Mouse (Mus musculus): ENCODE measurements at regions not wholly inside any gene's neighbourhood (a gene's known extent, or its start where the extent isn't known, plus 50 kb on each side); places are given as distances from the start of the nearest gene placed in this dataset.

DNA sequence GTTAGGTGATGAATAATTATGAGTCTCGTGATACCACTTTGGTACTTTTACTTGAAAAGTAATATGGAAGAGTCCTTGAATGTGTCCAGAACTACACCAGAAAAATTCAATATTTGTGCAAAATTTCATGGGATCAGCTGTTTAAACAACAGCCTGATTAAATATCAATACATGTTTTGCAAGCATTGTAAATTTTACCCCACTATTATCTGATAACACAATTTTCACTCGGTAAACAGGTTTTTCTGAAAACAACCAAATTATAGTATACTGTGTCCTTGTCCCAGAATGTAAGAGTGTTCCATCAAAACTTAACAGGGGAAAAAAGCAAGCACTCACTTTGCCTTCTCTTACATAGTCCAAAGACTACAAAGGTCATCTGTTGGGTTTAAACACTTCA, 343.1 kb upstream of the Fign start:
- no peak for DNase-seq

DNA sequence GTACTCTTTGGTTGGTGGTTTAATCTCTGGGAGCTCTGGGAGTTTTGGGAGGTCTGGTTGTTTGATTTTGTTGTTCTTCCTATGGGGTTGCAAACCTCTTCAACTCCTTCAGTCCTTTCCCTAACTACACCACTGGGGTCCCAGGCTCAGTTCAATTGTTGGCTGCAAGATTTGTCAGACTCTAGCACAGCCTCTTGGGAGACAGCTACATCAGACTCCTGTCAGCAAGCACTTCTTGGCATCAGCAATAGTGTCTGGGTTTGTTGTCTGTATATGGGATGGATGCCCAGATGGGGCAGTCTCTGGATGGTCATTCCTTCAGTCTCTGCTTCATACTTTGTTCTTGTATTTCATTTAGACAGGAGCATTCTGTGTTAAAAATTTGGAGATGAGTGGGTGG, 319.3 kb upstream of the Fign start:
- DNase-seq: peak; percentile 82

- DNase-seq: no peak
These were observed 316.0 kb upstream of the Fign start for GRCm38 (mm10) chr2:64413846-64414245.

DNA sequence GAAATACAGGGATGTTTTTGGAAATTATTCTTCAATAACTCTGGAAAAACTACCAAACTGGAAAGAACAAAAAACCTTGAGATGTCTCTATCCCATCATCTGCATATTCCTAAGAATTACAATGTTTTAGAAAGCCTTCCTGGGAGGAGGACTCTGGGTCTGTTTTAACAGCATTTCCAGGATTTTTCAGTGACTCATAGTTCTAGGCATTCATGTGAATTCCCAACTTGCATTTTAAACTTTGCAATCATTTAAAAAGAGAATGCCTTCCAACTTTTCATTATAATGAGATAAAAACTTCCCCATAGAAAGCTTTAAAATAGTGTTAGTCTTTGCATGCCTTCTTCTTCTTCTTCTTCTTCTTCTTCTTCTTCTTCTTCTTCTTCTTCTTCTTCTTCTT, 315.4 kb upstream of the Fign start:
- DNase-seq: no peak

- no peak for DNase-seq
These were observed 298.1 kb upstream of the Fign start for GRCm38 (mm10) chr2:64395946-64396345.

DNA sequence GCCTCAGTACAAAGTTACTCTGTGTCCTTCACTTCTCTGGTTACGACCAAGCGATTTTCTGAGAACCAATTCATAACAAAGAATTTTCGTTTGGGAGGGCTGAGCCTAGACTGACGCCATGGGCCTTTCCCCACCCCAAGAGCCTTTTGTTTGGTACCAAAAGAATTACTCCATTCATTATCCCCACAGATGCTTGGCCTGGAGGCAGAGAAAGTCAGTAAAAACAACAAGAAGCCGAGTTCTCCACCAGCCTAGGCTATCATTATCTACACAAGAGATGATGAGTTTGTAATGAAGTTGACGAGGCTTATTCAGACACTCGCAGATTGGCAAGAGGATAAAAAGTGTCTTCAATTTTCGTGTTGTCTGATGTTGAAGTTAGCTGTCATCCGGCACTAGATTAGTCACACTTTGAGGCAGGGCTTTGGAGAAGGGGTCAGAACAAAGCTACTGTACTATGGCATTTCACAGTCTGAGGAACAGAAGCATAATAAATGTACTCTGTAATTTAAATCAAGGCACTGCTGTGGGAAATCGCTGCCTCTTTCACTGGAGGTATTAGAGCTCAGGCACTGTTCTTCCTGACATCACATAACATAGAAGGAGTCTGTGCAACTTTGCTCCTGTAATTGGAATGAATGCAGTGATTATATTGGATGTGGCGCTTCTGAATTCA, 296.9 kb upstream of the Fign start:
- DNase-seq: no peak

DNA sequence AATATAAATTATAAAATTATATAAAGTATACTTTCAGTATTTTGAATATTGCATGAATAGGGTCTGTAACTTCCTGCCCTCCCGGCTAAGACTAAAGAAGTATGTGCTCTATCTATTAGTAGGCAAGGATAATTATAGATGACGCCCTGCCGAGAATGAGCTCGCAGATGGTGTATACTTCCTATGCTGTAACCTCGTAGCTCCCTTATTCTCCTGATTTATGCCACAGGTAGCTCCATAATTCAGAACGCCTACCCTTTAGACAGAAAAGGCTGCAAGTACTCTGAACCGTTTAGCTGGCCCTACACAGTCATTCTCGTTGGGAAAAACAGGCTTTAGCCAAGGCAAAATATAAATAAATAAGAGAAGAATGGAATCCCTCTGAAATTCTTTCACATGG, 296.4 kb upstream of the Fign start:
- no peak for DNase-seq

DNA sequence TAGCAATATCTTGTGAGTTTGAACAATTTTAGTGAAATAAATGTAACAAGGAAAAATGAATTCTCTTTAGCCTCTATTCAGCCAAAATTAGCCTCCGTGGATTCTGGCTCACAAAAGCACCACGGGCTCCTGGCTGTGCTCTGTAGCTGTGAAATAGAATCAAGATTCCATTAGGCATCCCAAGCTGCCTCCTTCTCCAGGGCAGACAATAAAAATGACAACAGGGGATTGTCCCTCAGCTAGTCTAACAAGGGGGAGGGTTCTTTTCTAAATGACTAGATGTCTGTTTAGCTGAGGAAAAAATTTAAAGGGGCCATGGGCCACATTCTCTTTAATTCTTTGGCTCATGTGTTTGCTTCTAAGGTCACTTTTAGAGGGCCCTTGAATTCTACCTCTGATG, 272.0 kb upstream of the Fign start:
- DNase-seq: no peak

GRCm38 (mm10) chr2:64367188-64367587, 269.4 kb upstream of the Fign start:
- DNase-seq: no peak

- DNase-seq: no peak
These were observed 268.7 kb upstream of the Fign start for GRCm38 (mm10) chr2:64366528-64366927.

GRCm38 (mm10) chr2:64356286-64356685, 258.4 kb upstream of the Fign start:
- no peak for DNase-seq

DNA sequence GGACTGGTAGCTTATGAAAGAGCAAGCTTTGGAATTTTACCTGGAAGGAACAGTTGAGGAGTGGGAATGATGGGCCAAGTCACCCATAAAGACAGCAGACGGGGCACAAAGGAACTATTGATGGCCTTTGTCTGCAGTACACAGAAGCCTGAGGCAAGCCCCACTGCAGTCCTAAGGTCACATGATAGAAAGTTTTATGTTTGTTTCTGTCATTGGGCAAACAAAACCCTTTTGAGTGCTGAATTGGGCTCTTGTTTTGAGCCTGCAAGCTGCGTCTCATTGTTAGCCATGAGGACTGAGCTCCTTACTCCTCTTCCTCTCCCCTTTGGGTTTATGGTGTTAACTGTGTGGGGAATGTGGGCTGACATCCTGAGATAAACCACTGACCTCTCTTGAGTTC, 227.7 kb upstream of the Fign start:
- DNase-seq: no peak

Data from heart, adult 11 months (tissue).